Mouse (Mus musculus) forebrain, postnatal 0 days (tissue): ENCODE results near the gene Plce1. TPM values are rescaled to one million over a fixed set of nuclear protein-coding genes. Genes with fewer than 3 reads are reported as not detected.
A peak's percentile ranks its signal among the peaks of the same experiment; 100 is the strongest.

Experiments used
- ATAC-seq: fragments of 200-750 bp; cut with Nextera tagmentation; 2 replicates; pipeline ENCODE4 v1.8.0; 2017; ENCODE audit warnings: mild to moderate bottlenecking, moderate library complexity
- DNase-seq: peaks from one replicate; pipeline ENCODE4 v3.0.0-alpha.2; 2015
- H3K27ac ChIP-seq: fragments of 300-500 bp; sonication (generic); 2 replicates; pipeline ENCODE4 v1.5.1; 2014; ENCODE audit warnings: low read depth, mild to moderate bottlenecking, antibody characterized with exemption, low read length, moderate library complexity, mixed read lengths
- H3K27me3 ChIP-seq: fragments of 300-500 bp; sonication (generic); 2 replicates; pipeline ENCODE4 v1.6.1; 2014; ENCODE audit warnings: mild to moderate bottlenecking, low read length, mixed read lengths; ENCODE audit not compliant: insufficient read depth
- H3K36me3 ChIP-seq: fragments of 300-500 bp; sonication (generic); 2 replicates; pipeline ENCODE4 v1.6.1; 2014; ENCODE audit warnings: mild to moderate bottlenecking, moderate library complexity; ENCODE audit not compliant: insufficient read depth
- H3K4me1 ChIP-seq: fragments of 300-500 bp; sonication (generic); 2 replicates; pipeline ENCODE4 v1.6.1; 2014; ENCODE audit warnings: antibody characterized with exemption; ENCODE audit not compliant: insufficient read depth
- H3K4me2 ChIP-seq: fragments of 300-500 bp; sonication (generic); 2 replicates; pipeline ENCODE4 v1.6.1; 2014; ENCODE audit warnings: low read depth, mild to moderate bottlenecking, moderate library complexity
- H3K4me3 ChIP-seq: fragments of 300-500 bp; sonication (generic); 2 replicates; pipeline ENCODE4 v1.5.1; 2014; ENCODE audit warnings: low read depth, low read length, mixed read lengths
- H3K9ac ChIP-seq: fragments of 300-500 bp; sonication (generic); 2 replicates; pipeline ENCODE4 v1.6.1; 2014; ENCODE audit warnings: mild to moderate bottlenecking
- H3K9me3 ChIP-seq: fragments of 300-500 bp; sonication (generic); 2 replicates; pipeline ENCODE4 v1.6.1; 2016; ENCODE audit warnings: low read length
- CTCF ChIP-seq: sonication (generic); IDR thresholded peaks from 2 replicates; pipeline ENCODE4 v1.5.1; 2016; ENCODE audit warnings: antibody characterized with exemption, control low read depth, low read depth
- WGBS: fragments of 180-500 bp; shearing (Covaris S2); extraction: QIAGEN DNeasy Blood & Tissue Kit; methylation state at CpG from one replicate; pipeline ENCODE4 v1.1.7; 2014; 5-methylcytosine and 5-hydroxymethylcytosine counted together
- polyA plus RNA-seq: library from polyadenylated mRNA; unstranded; fragments of >200 nt; fragmentation: Nextera tagmentation; extraction: Ambion mirVana; gene quantifications from 2 replicates; pipeline ENCODE4 v1.2.1, GENCODE M21; 2015
- total RNA-seq: library from RNA; depleted of rRNA; stranded (reverse); fragments of >200 nt; gene quantifications from 2 replicates; pipeline ENCODE4 v1.2.3, GENCODE M21; 2014

Gene Plce1
- total and polyA plus RNA-seq, 2 experiments from 2014 or later: 2.8 to 11.1 TPM

- WGBS: 68% methylated on average over 4 of the region's 4 CpGs
Observed at GRCm38 (mm10) chr19:38620134-38620533, 139.2 kb downstream of the Plce1 start.

GRCm38 (mm10) chr19:38621546-38621945 lies 140.6 kb downstream of the Plce1 start:
- no peaks in the 10 kb centered on the region for H3K4me1 ChIP-seq
- no peak for TF ChIP-seq CTCF
- no peak overlapping the region for H3K9ac ChIP-seq
- WGBS: 70% methylated on average over 10 of the region's 10 CpGs
- H3K9me3 ChIP-seq: no peaks in the 10 kb centered on the region
- ATAC-seq (0 out of 2 replicates have a peak, but pooled peaks have one; percentile 25), DNase-seq (no peak)
- no peak overlapping the region for H3K4me2 ChIP-seq
- no peaks in the 10 kb centered on the region for H3K27me3 ChIP-seq
- no peak overlapping the region for H3K4me3 ChIP-seq
- no peak overlapping the region for H3K27ac ChIP-seq
- no peaks in the 10 kb centered on the region for H3K36me3 ChIP-seq

More at GRCm38 (mm10) chr19:38620134-38620533, 139.2 kb downstream of the Plce1 start:
- Histone ChIP-seq H3K9me3 (no peaks in the 10 kb centered on the region), H3K4me3 (no peak overlapping the region), H3K9ac (no peak overlapping the region), H3K27me3 (no peaks in the 10 kb centered on the region), H3K4me2 (no peak overlapping the region), H3K36me3 (no peaks in the 10 kb centered on the region), H3K27ac (no peak overlapping the region), H3K4me1 (no peaks in the 10 kb centered on the region)
- ATAC-seq (no peak), DNase-seq (no peak)
- TF ChIP-seq CTCF: no peak

- no peak for TF ChIP-seq CTCF
- ATAC-seq (no peak), DNase-seq (no peak)
- Histone ChIP-seq H3K9me3 (no peaks in the 10 kb centered on the region), H3K4me2 (no peak overlapping the region), H3K27me3 (no peaks in the 10 kb centered on the region), H3K9ac (no peak overlapping the region), H3K36me3 (no peaks in the 10 kb centered on the region), H3K4me1 (no peaks in the 10 kb centered on the region), H3K4me3 (no peak overlapping the region), H3K27ac (no peak overlapping the region)
- WGBS: 67% methylated on average over 9 of the region's 9 CpGs
Observed at GRCm38 (mm10) chr19:38626246-38627015, 145.5 kb downstream of the Plce1 start.

- Histone ChIP-seq H3K4me2 (no peak overlapping the region), H3K9me3 (no peaks in the 10 kb centered on the region), H3K9ac (no peak overlapping the region), H3K27me3 (no peaks in the 10 kb centered on the region), H3K36me3 (no peaks in the 10 kb centered on the region), H3K4me3 (no peak overlapping the region), H3K4me1 (no peaks in the 10 kb centered on the region), H3K27ac (no peak overlapping the region)
- ATAC-seq (no peak), DNase-seq (no peak)
- WGBS: 84% methylated on average over 9 of the region's 9 CpGs
- TF ChIP-seq CTCF: no peak
Observed at GRCm38 (mm10) chr19:38627075-38627768, 146.3 kb downstream of the Plce1 start.

- H3K27me3 ChIP-seq: no peaks in the 10 kb centered on the region
Observed at GRCm38 (mm10) chr19:38632251-38632650, 151.3 kb downstream of the Plce1 start.

GRCm38 (mm10) chr19:38633306-38633705 lies 152.4 kb downstream of the Plce1 start:
- TF ChIP-seq CTCF: no peak
- Histone ChIP-seq H3K27me3 (no peaks in the 10 kb centered on the region), H3K9me3 (no peaks in the 10 kb centered on the region), H3K4me2 (no peak overlapping the region), H3K27ac (no peak overlapping the region), H3K4me3 (no peak overlapping the region), H3K9ac (no peak overlapping the region), H3K36me3 (no peaks in the 10 kb centered on the region), H3K4me1 (no peaks in the 10 kb centered on the region)
- no peak for ATAC-seq
- WGBS: 75% methylated on average over 5 of the region's 5 CpGs
- no peak for DNase-seq

More at GRCm38 (mm10) chr19:38632251-38632650, 151.3 kb downstream of the Plce1 start:
- Histone ChIP-seq H3K36me3 (no peaks in the 10 kb centered on the region), H3K4me2 (no peak overlapping the region), H3K9me3 (no peaks in the 10 kb centered on the region), H3K9ac (no peak overlapping the region), H3K27ac (no peak overlapping the region), H3K4me3 (no peak overlapping the region), H3K4me1 (no peaks in the 10 kb centered on the region)
- DNase-seq (no peak), ATAC-seq (no peak)
- 86% methylated on average over 3 of the region's 3 CpGs for WGBS
- TF ChIP-seq CTCF: no peak

- H3K4me3 ChIP-seq: no peak overlapping the region
- TF ChIP-seq CTCF: no peak
- ATAC-seq: no peak
Observed at GRCm38 (mm10) chr19:38639050-38639449, 158.1 kb downstream of the Plce1 start.

More at GRCm38 (mm10) chr19:38639050-38639449, 158.1 kb downstream of the Plce1 start:
- Histone ChIP-seq H3K4me1 (no peaks in the 10 kb centered on the region), H3K9me3 (no peaks in the 10 kb centered on the region), H3K4me2 (no peak overlapping the region), H3K36me3 (no peaks in the 10 kb centered on the region), H3K27me3 (no peaks in the 10 kb centered on the region), H3K27ac (no peak overlapping the region), H3K9ac (no peak overlapping the region)
- no peak for DNase-seq
- WGBS: 95% methylated on average over 3 of the region's 3 CpGs
